Mouse (Mus musculus) brain, embryonic 14.5 days (tissue): ENCODE results near the gene Cxcl10. TPM values are rescaled to one million over a fixed set of nuclear protein-coding genes. Genes with fewer than 3 reads are reported as not detected.
A peak's percentile ranks its signal among the peaks of the same experiment; 100 is the strongest.

Experiments
- DNase-seq: peaks from one replicate; pipeline ENCODE4 v3.0.0-alpha.2; 2011; ENCODE audit warnings: low read depth
- CTCF ChIP-seq: fragments of 200-500 bp; IDR thresholded peaks from 2 replicates; pipeline ENCODE4 v1.5.1; 2012; ENCODE audit warnings: inconsistent platforms, mild to moderate bottlenecking, moderate library complexity, borderline replicate concordance; ENCODE audit not compliant: insufficient read depth, insufficient read length; ENCODE audit errors: extremely low read depth
- POLR2A ChIP-seq: fragments of 200-500 bp; IDR thresholded peaks from 2 replicates; pipeline ENCODE4 v1.6.1; 2012; ENCODE audit warnings: mild to moderate bottlenecking, inconsistent platforms, borderline replicate concordance; ENCODE audit not compliant: poor library complexity, insufficient read depth, insufficient read length, severe bottlenecking; ENCODE audit errors: extremely low read depth
- polyA plus RNA-seq: library from polyadenylated mRNA; depleted of rRNA; stranded (reverse); fragments of >200 nt; gene quantifications from 2 replicates; pipeline ENCODE4 v1.2.3, GENCODE M21; 2012

Cxcl10 gene
- polyA plus RNA-seq, 1 experiment, result 0.70 TPM

DNA sequence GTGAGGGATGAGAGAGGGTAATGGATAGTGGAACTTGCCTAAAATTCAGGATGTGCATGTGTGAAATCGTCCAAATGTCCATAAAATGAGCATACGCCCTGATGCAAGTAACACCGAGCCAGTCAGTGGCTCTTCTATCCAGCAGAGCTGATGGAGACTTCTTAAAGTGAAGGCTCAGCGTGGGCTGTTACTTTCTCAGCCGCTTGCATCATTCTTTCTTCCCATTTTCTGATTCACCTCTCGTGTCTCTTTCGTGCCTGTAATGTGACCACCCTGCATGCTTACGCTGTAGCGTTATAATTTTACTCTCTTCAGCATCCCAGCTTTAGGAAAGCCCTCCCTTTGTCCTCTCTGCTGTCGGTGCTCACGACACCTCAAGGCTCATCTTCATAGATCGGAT, 17.6 kb downstream of the Cxcl10 start:
- no peak for TF ChIP-seq CTCF
- TF ChIP-seq POLR2A, result no peak
- DNase-seq, result no peak

- TF ChIP-seq POLR2A (no peak), CTCF (no peak)
- DNase-seq, result no peak
Measured at GRCm38 (mm10) chr5:92327929-92328328, 20.8 kb downstream of the Cxcl10 start, which contains the start of gene Cxcl9. Gene Cxcl9, minus strand, starts transcription at chr5:92328079.

DNA sequence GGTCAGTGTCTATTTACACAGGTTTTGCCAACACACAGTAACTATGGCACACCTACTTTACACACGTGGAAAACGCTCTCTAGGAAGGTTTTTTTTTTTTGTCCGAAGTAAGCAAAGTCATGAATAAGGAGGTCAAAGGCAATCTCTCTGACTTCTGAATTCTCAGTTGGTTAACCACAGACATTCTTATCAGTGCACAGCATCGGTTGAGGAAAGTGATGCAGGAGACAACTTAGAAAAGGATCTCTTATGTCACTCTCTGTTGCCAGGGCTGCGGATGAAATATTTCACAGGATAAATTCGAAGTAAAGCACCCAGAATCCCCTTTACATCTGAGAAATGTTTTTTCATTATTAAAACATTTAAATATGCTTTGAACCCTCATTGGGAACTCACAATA, 21.3 kb downstream of the Cxcl10 start:
- TF ChIP-seq POLR2A, result no peak
- TF ChIP-seq CTCF, result no peak
- DNase-seq, result no peak

- no peak for TF ChIP-seq CTCF
- no peak for TF ChIP-seq POLR2A
- no peak for DNase-seq
Measured at GRCm38 (mm10) chr5:92323264-92323663, 25.4 kb downstream of the Cxcl10 start.

GRCm38 (mm10) chr5:92322612-92323011, 26.1 kb downstream of the Cxcl10 start:
- no peak for TF ChIP-seq CTCF
- no peak for TF ChIP-seq POLR2A
- DNase-seq, result no peak

- TF ChIP-seq POLR2A, result no peak
- no peak for TF ChIP-seq CTCF
- DNase-seq, result no peak
Measured at GRCm38 (mm10) chr5:92321631-92322400, 26.9 kb downstream of the Cxcl10 start.

DNA sequence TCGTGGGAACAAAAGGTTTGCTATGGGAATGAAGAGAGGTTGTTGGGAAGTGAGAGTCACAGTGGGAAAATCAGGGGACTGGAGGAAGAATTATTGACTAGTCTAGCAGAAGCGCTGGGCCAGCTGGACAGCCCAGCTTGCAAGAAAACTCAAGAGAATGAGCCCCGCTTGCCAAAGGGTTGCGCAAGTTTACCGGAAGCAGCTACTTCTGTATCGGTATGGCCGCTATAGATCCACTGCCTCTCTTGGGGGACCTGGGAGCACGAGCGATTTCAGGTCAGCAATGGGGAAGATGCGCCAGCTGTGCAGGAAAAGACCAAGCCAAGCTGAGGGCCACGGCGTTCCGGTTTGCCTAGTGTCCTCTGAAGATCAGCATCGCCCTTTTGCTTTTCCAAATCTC, 30.1 kb downstream of the Cxcl10 start:
- DNase-seq, result no peak
- TF ChIP-seq POLR2A, result no peak

DNA sequence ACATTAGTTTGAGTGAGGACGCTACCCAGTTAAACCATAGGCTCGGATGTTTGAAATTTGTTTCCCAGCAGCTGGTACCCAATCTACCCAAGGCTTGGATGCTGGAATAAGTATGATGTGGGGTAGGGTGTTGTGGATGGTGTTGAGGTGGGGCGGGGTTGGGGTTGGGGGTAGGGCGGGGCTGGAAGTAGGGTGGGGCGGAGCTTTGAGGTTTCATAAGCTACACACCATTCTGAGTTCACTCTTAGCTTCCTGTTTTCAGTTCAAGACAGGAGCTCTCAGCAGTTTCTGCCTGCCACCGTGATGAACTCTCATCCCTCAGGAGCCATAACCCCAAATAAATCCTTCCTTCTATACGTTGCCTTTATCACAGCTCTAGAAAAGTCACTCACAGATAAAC, 30.6 kb downstream of the Cxcl10 start:
- TF ChIP-seq POLR2A (no peak), CTCF (no peak)
- DNase-seq, result no peak

GRCm38 (mm10) chr5:92313776-92314175, 34.9 kb downstream of the Cxcl10 start:
- TF ChIP-seq POLR2A (no peak), CTCF (no peak)

GRCm38 (mm10) chr5:92312046-92312715, 36.5 kb downstream of the Cxcl10 start:
- DNase-seq, result peak; percentile 93
- peak; percentile 68; the same call in 1 of the 2 replicates for TF ChIP-seq CTCF
- TF ChIP-seq POLR2A, result no peak

More at GRCm38 (mm10) chr5:92313776-92314175, 34.9 kb downstream of the Cxcl10 start:
- DNase-seq, result no peak

DNA sequence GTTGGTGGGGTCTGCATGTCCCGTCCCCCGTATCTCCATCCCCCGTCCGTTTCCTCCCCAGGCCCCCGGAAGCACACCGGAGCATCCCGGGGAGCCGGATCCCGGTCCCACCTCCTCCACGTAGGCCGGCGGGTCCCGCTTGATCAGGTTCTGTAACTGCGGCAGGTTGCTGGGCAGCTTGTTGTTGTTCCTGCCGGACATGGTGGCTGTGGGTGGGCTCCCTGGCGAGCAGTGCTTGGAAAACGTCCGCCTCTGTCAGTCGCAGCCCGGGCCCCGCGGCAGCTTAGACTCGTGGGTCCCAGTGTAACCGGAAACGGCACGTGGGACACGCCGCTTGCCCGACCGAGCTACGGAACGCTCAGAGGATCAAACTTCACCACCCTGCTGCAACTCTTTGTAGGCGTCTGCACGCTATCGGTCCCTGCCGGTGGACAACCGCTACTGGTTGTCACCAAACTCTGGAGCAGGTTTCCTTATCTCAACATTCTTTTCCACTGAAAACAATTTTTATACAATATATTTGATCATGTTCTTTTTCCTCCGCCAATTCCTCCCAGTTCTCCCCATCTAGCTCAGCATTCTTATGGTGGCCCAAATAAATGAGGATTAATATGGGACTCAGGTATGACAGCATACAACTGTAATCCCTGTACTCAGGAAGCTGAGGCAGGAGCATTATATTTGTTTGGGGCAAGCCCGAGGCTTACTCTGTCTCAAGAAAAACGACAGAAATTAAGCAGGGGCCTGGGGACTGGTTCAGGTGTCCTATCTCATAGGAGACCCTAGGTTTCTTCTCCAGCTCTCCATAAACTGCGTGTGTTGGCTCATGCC, 38.8 kb downstream of the Cxcl10 start, which contains the start of gene Sdad1:
Gene Sdad1, minus strand, starts transcription at position 799 of the 831 bp plus-strand sequence.
- peak; percentile 98 for DNase-seq
- TF ChIP-seq POLR2A (peak; percentile 29; the same call in 1 of the 2 replicates), CTCF (peak; percentile 72)
